Mouse (Mus musculus): ENCODE results near the gene Ugt1a1. TPM values are rescaled to one million over a fixed set of nuclear protein-coding genes. Genes with fewer than 3 reads are reported as not detected.

The Ugt1a1 gene
- total RNA-seq, 2 experiments from 2014 or later, result 1.5 to 43.6 TPM

DNA sequence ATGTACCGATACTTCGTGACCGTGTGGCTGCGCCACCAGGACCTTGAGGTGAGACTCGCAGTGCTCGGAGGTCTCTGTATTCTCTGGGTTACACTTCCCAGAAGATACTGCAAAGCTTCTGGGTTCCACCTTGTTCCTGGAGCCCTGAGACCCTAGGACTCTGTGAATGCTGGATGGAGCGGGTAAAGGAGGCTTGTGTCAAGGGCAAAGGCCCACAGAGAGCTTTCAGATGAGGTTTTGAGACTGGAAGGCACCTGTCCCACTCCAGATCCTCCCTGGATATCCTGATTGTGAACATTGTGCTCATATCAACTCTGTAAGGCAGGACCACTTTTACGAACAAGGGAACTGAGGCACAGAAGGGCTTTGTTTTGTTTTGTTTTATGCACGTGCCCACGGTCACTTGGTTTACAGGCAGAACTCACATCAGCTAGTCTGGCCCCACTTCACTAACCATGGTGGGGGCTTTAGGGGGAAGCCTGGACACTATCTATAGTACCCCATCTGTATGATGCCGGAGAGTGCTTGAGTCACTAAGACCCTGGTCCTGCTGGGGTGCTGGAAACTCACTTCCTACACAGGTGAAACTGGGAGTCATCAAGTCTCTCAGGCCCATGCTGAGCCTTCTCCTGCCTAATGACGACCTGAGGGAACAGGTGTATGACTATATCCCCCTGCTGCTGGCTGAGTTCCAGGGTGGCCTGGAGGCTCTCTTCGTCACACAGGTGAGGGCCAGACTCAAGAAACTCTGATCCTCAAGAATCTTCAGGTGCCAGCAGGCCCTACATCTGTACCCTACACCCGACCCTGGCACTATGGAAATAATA is 21.9 kb downstream of the Ugt1a1 start:
- DNase-seq (ENCODE audit: low spot score in 2 of 2), result no peak

GRCm38 (mm10) chr1:88234248-88234610 is 22.5 kb downstream of the Ugt1a1 start:
- DNase-seq (ENCODE audit: low spot score in 2 of 2), result no peak

DNA sequence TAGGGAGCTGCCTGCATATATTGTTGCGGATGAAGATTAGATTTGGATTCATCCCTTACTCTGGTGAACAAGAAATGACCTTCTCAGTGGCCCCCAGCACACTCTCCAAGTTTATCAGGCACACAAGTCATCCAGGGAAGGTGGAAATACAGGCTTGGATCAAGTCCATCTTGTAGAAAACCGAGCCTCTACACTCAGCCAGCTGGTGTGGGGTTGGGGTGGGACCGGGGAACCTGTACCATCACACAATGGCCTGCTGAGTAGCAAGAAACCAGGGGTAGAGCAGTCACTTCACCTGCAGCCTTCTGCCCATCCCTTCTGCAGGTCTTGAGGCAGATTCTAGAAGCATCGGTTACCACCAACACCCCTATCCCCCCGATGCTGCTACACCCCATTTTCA is 22.9 kb downstream of the Ugt1a1 start:
- no peak for DNase-seq (ENCODE audit: low spot score in 2 of 2)

GRCm38 (mm10) chr1:88235046-88235893 is 23.5 kb downstream of the Ugt1a1 start:
- no peak for DNase-seq (ENCODE audit: low spot score in 2 of 2)

- no peak for DNase-seq (ENCODE audit: low spot score in 2 of 2)
Observed at GRCm38 (mm10) chr1:88235894-88236415, 24.2 kb downstream of the Ugt1a1 start.

DNA sequence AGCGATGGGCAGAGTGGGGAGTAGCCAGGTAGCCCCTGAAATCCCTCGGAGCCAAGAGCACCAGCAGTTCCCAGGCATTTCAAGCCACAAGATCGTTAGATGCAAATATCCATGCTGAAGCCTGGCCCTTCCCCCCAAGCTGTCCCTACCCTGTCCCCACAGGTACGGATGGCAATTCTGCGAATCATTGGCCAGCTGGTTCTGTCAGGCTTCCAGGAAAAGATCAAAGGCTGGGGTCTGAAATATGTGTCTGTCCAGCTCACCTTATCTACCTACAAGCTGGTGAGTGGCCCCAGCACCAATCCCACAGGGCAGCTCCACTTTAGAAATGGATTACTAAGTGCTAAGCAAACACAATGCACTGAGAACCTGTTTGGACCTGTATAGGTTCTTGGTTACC is 25.6 kb downstream of the Ugt1a1 start:
- no peak for DNase-seq (ENCODE audit: low spot score in 2 of 2)

DNA sequence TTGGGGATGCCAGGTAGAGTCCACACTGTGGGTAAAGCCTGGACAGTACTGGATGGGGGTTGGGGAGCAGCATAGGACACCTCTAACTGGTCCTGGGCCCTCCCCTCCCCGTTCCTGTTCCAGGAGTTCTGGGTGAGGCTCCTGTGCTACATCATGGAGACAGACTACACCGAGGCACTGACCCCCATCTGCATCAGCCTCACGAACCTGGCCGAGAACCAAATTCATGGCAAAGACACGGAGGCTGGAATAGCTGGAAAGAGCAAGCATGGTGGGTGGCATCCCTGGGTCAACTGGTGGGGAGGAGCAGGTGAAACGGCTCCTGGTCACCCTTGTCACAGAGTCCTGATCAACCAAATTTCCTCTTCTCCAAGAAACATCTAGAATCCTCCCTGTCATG is 27.0 kb downstream of the Ugt1a1 start:
- no peak for DNase-seq (ENCODE audit: low spot score in 2 of 2)

DNA sequence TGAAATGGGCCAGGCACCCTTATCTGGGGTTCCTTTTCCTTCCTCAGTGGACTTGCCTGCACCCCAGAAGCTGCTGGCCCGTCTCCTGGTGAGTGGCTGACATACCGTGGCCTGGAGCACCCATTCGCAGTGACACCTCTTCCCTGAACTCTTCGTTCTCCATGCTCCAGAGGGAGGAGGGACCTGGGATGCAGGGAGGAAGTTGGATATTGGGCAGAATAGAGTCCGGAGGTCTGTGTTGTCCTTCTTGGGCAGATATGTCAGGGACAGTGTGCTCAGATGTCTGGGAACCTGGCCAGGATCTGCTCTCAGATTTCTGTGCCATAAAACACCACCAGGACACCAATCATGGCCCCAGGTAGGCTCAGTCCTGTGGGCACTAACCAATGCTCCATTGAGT is 28.3 kb downstream of the Ugt1a1 start:
- DNase-seq (ENCODE audit: low spot score in 2 of 2), result no peak

GRCm38 (mm10) chr1:88240579-88240978 is 28.8 kb downstream of the Ugt1a1 start:
- no peak for DNase-seq (ENCODE audit: low spot score in 2 of 2)

- DNase-seq (ENCODE audit: low spot score in 2 of 2), result no peak
Observed at GRCm38 (mm10) chr1:88243861-88244260, 32.1 kb downstream of the Ugt1a1 start.

DNA sequence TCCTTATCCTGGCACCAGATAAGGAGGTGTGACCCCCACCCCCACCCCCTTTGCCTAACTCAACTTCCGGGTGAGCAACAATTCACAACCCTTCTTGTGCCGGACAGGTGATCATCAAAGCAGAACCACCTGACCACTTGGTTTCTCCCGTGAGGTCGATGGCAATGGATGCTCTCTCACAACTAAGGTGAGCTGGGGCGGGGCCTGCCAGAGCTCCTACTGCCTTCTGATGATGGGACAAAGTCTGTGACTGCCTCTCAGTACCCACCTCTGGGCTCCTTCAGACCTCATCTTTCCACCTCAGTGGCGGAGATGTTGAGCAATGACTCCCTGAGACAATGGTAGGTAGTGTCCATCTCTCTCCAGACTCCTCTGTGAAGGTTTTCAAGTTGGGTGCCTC is 34.1 kb downstream of the Ugt1a1 start:
- DNase-seq (ENCODE audit: low spot score in 2 of 2), result no peak

DNA sequence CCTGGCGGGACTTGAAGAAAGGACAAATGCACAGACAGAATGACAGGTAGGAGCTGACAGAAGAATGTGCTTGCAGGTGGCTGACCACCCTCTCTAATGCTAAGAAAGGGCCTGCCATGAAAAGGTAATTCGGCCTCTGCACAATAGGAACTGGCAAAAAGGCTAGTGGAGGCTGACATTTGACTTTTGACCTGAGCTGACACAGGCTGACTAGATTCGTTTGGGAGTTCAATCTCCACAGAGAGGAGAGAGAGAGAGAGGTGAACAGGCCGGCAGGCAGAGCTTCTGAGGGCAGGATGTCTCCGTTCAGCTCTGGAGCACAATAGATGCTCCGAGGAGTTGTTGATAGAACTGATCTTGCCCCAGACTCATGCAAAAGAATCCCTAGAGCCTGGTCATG is 34.6 kb downstream of the Ugt1a1 start:
- no peak for DNase-seq (ENCODE audit: low spot score in 2 of 2)

GRCm38 (mm10) chr1:88247660-88248059 is 35.9 kb downstream of the Ugt1a1 start:
- no peak for DNase-seq (ENCODE audit: low spot score in 2 of 2)

GRCm38 (mm10) chr1:88248658-88249057 is 36.9 kb downstream of the Ugt1a1 start:
- no peak for DNase-seq (ENCODE audit: low spot score in 2 of 2)

DNA sequence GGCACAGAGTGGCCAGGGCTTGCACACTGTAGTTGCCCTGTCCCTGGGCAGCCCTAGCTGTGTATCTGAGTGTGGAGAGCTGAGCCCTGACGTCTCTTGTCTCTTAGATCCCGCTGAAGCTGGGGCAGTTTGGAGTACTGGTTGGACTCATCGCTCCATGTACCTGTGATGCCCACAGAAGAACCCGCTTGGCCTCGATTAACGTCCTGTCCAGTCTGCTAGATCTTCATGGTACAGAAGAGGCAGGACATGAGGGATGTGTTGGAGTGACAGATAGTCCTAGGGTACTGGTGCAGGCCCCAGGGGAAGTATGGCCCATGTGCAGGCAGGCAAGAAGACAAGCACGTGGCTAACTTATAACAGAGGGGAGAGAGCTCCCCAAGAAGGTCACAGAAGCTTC is 37.8 kb downstream of the Ugt1a1 start:
- DNase-seq (ENCODE audit: low spot score in 2 of 2), result no peak

DNA sequence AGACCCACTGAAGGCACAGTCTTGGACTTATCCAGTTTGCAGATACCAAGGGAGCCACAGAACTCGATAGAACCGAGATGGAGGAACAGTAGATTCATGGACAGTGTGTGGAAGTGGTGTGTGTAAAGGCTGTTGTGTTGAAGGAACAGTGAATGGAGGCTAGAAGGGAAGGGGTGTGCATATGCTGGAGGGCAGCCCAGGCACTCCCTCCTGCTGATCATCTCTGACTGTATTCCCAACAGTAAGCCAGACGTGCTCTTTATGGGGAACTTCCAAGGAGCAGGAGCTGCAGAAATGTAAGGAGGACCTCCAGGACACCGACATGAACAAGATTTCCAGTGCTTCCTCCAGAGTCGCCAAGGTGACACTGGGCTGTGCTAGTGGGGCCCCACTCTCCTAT is 38.3 kb downstream of the Ugt1a1 start:
- DNase-seq (ENCODE audit: low spot score in 2 of 2), result no peak

- DNase-seq (ENCODE audit: low spot score in 2 of 2), result no peak
Observed at GRCm38 (mm10) chr1:88253106-88253505, 41.3 kb downstream of the Ugt1a1 start.

DNA sequence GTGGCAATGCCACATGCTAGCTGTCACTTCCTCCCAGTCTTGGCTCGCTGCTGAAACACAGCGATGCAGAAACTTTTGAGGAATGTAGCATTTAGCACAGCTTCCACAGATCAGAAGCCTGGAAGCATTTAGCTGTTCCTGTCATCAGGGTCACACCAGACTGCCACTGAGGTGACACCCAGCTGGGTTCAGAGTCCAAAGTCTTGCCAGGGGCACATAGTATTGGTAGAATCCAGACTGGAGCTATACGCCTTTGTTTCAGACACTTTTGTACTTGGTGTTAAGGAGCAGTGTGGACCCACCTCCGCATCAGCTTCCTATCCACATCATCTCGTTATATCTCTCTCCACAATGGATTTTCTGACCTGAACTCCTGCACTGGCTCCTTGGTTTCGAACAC is 41.8 kb downstream of the Ugt1a1 start:
- DNase-seq (ENCODE audit: low spot score in 2 of 2), result no peak

DNA sequence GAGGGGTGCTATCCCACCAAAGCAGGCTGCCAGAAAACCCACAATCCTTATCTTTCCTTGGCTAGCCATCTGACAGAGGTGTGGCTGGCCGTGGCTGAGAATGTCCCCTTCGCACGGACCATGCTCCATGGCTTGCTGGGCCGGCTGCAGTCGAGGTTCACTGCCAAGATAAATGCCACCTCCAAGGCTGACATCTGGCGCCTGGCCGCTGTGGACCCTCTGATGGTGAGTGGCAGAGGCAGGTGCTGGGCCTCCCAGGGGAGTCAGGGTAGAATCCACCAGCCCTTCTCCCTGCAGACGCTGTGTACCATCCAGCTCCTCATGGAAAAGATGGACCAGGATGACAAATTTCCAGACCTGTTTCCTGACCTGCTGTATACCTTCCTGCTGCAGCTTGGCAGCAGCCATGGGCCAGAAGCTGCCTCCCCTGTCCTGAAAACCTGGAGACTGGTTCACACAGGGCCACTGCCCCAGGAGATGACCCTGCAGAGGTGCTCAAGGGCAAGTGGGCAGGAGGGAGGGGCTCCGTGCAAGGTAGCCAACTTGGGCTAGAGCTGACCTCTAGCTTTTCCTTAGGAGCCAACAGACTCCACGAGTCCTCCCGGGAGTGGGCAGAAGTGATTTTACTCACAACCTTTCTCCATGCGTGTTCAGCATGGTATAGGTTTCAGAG is 43.2 kb downstream of the Ugt1a1 start:
- no peak for DNase-seq (ENCODE audit: low spot score in 2 of 2)

- DNase-seq (ENCODE audit: low spot score in 2 of 2), result no peak
Observed at GRCm38 (mm10) chr1:88255466-88255857, 43.7 kb downstream of the Ugt1a1 start.

GRCm38 (mm10) chr1:88255989-88256754 is 44.4 kb downstream of the Ugt1a1 start:
- DNase-seq (ENCODE audit: low spot score in 2 of 2), result no peak
